Mouse (Mus musculus): ENCODE results near the gene Spag6. TPM values are rescaled to one million over a fixed set of nuclear protein-coding genes. Genes with fewer than 3 reads are reported as not detected.

The Spag6 gene
- polyA plus RNA-seq, 1 experiment from 2014 or later = 0.24 TPM

- Histone ChIP-seq H3K4me3 (replicated peaks) (no peak overlapping the region), H3K36me3 (no peaks in the 10 kb centered on the region), H3K4me2 (replicated peaks) (no peak overlapping the region), H3K27me3 (no peaks in the 10 kb centered on the region), H3K9ac (replicated peaks) (no peak overlapping the region), H3K27ac (no peak overlapping the region), H3K9me3 (no peaks in the 10 kb centered on the region), H3K4me1 (replicated peaks) (no peaks in the 10 kb centered on the region)
- ATAC-seq = no peak
- WGBS = 63% methylated on average over 2 of the region's 2 CpGs
Measured at GRCm38 (mm10) chr2:18756144-18756543, 62.3 kb downstream of the Spag6 start.

- no peak overlapping the region for H3K27ac ChIP-seq
- H3K9me3 ChIP-seq = no peaks in the 10 kb centered on the region
- no peaks in the 10 kb centered on the region for H3K27me3 ChIP-seq
- H3K9ac ChIP-seq (replicated peaks) = no peak overlapping the region
- no peak overlapping the region for H3K4me3 ChIP-seq (replicated peaks)
- WGBS = 85% methylated on average over 2 of the region's 2 CpGs
- no peaks in the 10 kb centered on the region for H3K36me3 ChIP-seq
- no peak for ATAC-seq
- H3K4me1 ChIP-seq (replicated peaks) = no peaks in the 10 kb centered on the region; the same call in 1 of the 2 replicates
- H3K4me2 ChIP-seq (replicated peaks) = no peak overlapping the region
Measured at GRCm38 (mm10) chr2:18764846-18765245, 71.0 kb downstream of the Spag6 start.

- ATAC-seq = no peak
- WGBS = 65% methylated on average over 12 of the region's 12 CpGs
- no peak overlapping the region for H3K4me2 ChIP-seq (replicated peaks)
Measured at GRCm38 (mm10) chr2:18765481-18766249, 71.8 kb downstream of the Spag6 start.

GRCm38 (mm10) chr2:18766441-18766820 lies 72.6 kb downstream of the Spag6 start:
- 0 out of 2 replicates have a peak, but pooled peaks have one; percentile 17 for ATAC-seq
- peak overlapping the region; percentile 94 for H3K9ac ChIP-seq (replicated peaks)
- H3K27ac ChIP-seq = peak overlapping the region; percentile 96
- no peaks in the 10 kb centered on the region for H3K27me3 ChIP-seq
- no peaks in the 10 kb centered on the region for H3K9me3 ChIP-seq
- H3K36me3 ChIP-seq = no peaks in the 10 kb centered on the region
- WGBS = 45% methylated on average over 4 of the region's 4 CpGs
- peak overlapping the region; percentile 65 for H3K4me3 ChIP-seq (replicated peaks)
- H3K4me2 ChIP-seq (replicated peaks) = peak overlapping the region; percentile 67
- H3K4me1 ChIP-seq (replicated peaks) = no peaks in the 10 kb centered on the region; the same call in 1 of the 2 replicates

More at GRCm38 (mm10) chr2:18765481-18766249, 71.8 kb downstream of the Spag6 start:
- H3K9me3 ChIP-seq = no peaks in the 10 kb centered on the region
- no peak overlapping the region for H3K27ac ChIP-seq
- no peaks in the 10 kb centered on the region for H3K27me3 ChIP-seq
- no peaks in the 10 kb centered on the region; the same call in 1 of the 2 replicates for H3K4me1 ChIP-seq (replicated peaks)
- H3K4me3 ChIP-seq (replicated peaks) = no peak overlapping the region
- no peak overlapping the region for H3K9ac ChIP-seq (replicated peaks)
- H3K36me3 ChIP-seq = no peaks in the 10 kb centered on the region

- ATAC-seq = peak; percentile 95
- H3K4me2 ChIP-seq (replicated peaks) = peak overlapping the region; percentile 67
- H3K27ac ChIP-seq = peak overlapping the region; percentile 96
- WGBS = under 1% methylated on average over 56 of the region's 56 CpGs
- H3K9ac ChIP-seq (replicated peaks) = peak overlapping the region; percentile 94
- H3K36me3 ChIP-seq = no peaks in the 10 kb centered on the region
- no peaks in the 10 kb centered on the region for H3K9me3 ChIP-seq
- peak overlapping the region; percentile 65 for H3K4me3 ChIP-seq (replicated peaks)
- H3K4me1 ChIP-seq (replicated peaks) = no peaks in the 10 kb centered on the region; the same call in 1 of the 2 replicates
- no peaks in the 10 kb centered on the region for H3K27me3 ChIP-seq
Measured at GRCm38 (mm10) chr2:18766821-18767541, 73.1 kb downstream of the Spag6 start.

- Histone ChIP-seq H3K4me3 (replicated peaks) (no peak overlapping the region), H3K9me3 (no peaks in the 10 kb centered on the region), H3K27me3 (no peaks in the 10 kb centered on the region), H3K36me3 (no peaks in the 10 kb centered on the region), H3K4me1 (replicated peaks) (no peaks in the 10 kb centered on the region; the same call in 1 of the 2 replicates), H3K9ac (replicated peaks) (no peak overlapping the region), H3K27ac (no peak overlapping the region), H3K4me2 (replicated peaks) (no peak overlapping the region)
- 91% methylated on average over 2 of the region's 2 CpGs for WGBS
- no peak for ATAC-seq
Measured at GRCm38 (mm10) chr2:18768414-18768813, 74.6 kb downstream of the Spag6 start.

GRCm38 (mm10) chr2:18772413-18772812 lies 78.6 kb downstream of the Spag6 start:
- Histone ChIP-seq H3K9ac (replicated peaks) (no peak overlapping the region), H3K4me2 (replicated peaks) (no peak overlapping the region), H3K27me3 (peaks cover 15% of the 10 kb centered on the region), H3K9me3 (no peaks in the 10 kb centered on the region), H3K4me3 (replicated peaks) (no peak overlapping the region), H3K36me3 (no peaks in the 10 kb centered on the region), H3K4me1 (replicated peaks) (no peaks in the 10 kb centered on the region), H3K27ac (no peak overlapping the region)
- ATAC-seq = no peak
- 90% methylated on average over 8 of the region's 8 CpGs for WGBS

- no peak overlapping the region for H3K4me3 ChIP-seq (replicated peaks)
- H3K27me3 ChIP-seq = peaks cover 15% of the 10 kb centered on the region
- H3K4me2 ChIP-seq (replicated peaks) = no peak overlapping the region
- H3K36me3 ChIP-seq = no peaks in the 10 kb centered on the region
- H3K27ac ChIP-seq = no peak overlapping the region
- no peaks in the 10 kb centered on the region for H3K9me3 ChIP-seq
- peaks cover 11% of the 10 kb centered on the region for H3K4me1 ChIP-seq (replicated peaks)
- ATAC-seq = no peak
- no peak overlapping the region for H3K9ac ChIP-seq (replicated peaks)
- WGBS = 90% methylated on average over 6 of the region's 6 CpGs
Measured at GRCm38 (mm10) chr2:18774326-18774725, 80.5 kb downstream of the Spag6 start.

- WGBS = 5% methylated on average over 9 of the region's 9 CpGs
- Histone ChIP-seq H3K9me3 (no peaks in the 10 kb centered on the region), H3K27ac (0 out of 2 replicates have a peak overlapping the region, but pooled peaks have one; percentile 1), H3K4me2 (replicated peaks) (peak overlapping the region; percentile 30), H3K4me3 (replicated peaks) (no peak overlapping the region), H3K9ac (replicated peaks) (no peak overlapping the region), H3K4me1 (replicated peaks) (peaks cover 11% of the 10 kb centered on the region), H3K27me3 (peaks cover 20% of the 10 kb centered on the region), H3K36me3 (no peaks in the 10 kb centered on the region)
- peak; percentile 94 for ATAC-seq
Measured at GRCm38 (mm10) chr2:18778220-18778619, 84.4 kb downstream of the Spag6 start.

- Histone ChIP-seq H3K27me3 (peaks cover 20% of the 10 kb centered on the region), H3K4me2 (replicated peaks) (no peak overlapping the region), H3K36me3 (no peaks in the 10 kb centered on the region), H3K9me3 (no peaks in the 10 kb centered on the region), H3K27ac (no peak overlapping the region), H3K4me3 (replicated peaks) (no peak overlapping the region), H3K9ac (replicated peaks) (no peak overlapping the region), H3K4me1 (replicated peaks) (peaks cover 11% of the 10 kb centered on the region)
- WGBS = 81% methylated on average over 3 of the region's 3 CpGs
- ATAC-seq = no peak
Measured at GRCm38 (mm10) chr2:18779830-18780229, 86.0 kb downstream of the Spag6 start.

GRCm38 (mm10) chr2:18781296-18781695 lies 87.5 kb downstream of the Spag6 start:
- 74% methylated on average over 7 of the region's 7 CpGs for WGBS
- Histone ChIP-seq H3K36me3 (no peaks in the 10 kb centered on the region), H3K27ac (no peak overlapping the region), H3K9ac (replicated peaks) (no peak overlapping the region), H3K4me2 (replicated peaks) (no peak overlapping the region), H3K27me3 (peaks cover 11% of the 10 kb centered on the region; the same call in 1 of the 2 replicates), H3K9me3 (no peaks in the 10 kb centered on the region), H3K4me3 (replicated peaks) (no peak overlapping the region), H3K4me1 (replicated peaks) (peaks cover 11% of the 10 kb centered on the region)
- no peak for ATAC-seq

GRCm38 (mm10) chr2:18794261-18794660 lies 100.4 kb downstream of the Spag6 start:
- no peaks in the 10 kb centered on the region for H3K9me3 ChIP-seq
- 81% methylated on average over 4 of the region's 4 CpGs for WGBS
- H3K36me3 ChIP-seq = no peaks in the 10 kb centered on the region
- no peak overlapping the region for H3K4me2 ChIP-seq (replicated peaks)
- peaks cover 14% of the 10 kb centered on the region for H3K4me1 ChIP-seq (replicated peaks)
- peaks cover 13% of the 10 kb centered on the region for H3K27me3 ChIP-seq
- no peak overlapping the region for H3K27ac ChIP-seq
- no peak overlapping the region for H3K9ac ChIP-seq (replicated peaks)
- H3K4me3 ChIP-seq (replicated peaks) = no peak overlapping the region
- ATAC-seq = no peak
